ENCODE assay signal across 18 mouse cellular contexts in genomic region chrX:50968157-50968932, GRCm38 (mm10). TPM values are rescaled to one million over a fixed set of nuclear protein-coding genes. Genes with fewer than 3 reads are reported as not detected.
A peak's percentile ranks its signal among the peaks of the same experiment; 100 is the strongest.
DNase-seq lines count a peak whose midpoint lies in the region; ATAC-seq and TF ChIP-seq lines count a peak whose summit lies in the region.
"Had no signal": no experiment of that assay in that cellular context is flagged by ENCODE, and none has a peak within 500 bp of the region (broad histone marks: within the 10 kb centered on the region; RNA-seq: fewer than 3 reads in every experiment).

No protein-coding gene starts in this region.

- H3K9ac ChIP-seq in lung, postnatal 0 days (replicated peaks; ENCODE audit: low read depth), result no peak overlapping the region
- H3K9ac ChIP-seq in midbrain, embryonic 16.5 days (ENCODE audit: low read depth, low read length), result no peak overlapping the region
- H3K9ac ChIP-seq: embryonic facial prominence, embryonic 12.5 days had no signal

- intact Hi-C loops in heart, postnatal 10 days (cut with DNase I), result no loop called here

- peak; percentile 73 for TF ChIP-seq EP300 in lung, postnatal 0 days (IDR thresholded peaks at IDR 0.05)

- DNase-seq in heart, embryonic 10.5 days (ENCODE audit: low spot score), result no peak
- no peak for DNase-seq in heart, adult 8-10 months (ENCODE audit: low spot score)
- DNase-seq in embryonic facial prominence, embryonic 10.5 days (ENCODE audit: low spot score), result peak; percentile 49
- DNase-seq in heart, postnatal 10 days, result peak; percentile 5 to 9
- peak; percentile 58 for DNase-seq in lung, postnatal 0 days (ENCODE audit: low spot score)
- no peak for DNase-seq in cerebellum, adult 11 months
- no peak for DNase-seq in adrenal gland, postnatal 36 days
- DNase-seq: cerebellum, adult 2 months; liver; thymus, postnatal 25 days had no signal

- no peak overlapping the region for H3K4me2 ChIP-seq in lung, postnatal 0 days (replicated peaks; ENCODE audit: low read depth, low read length)
- no peak overlapping the region for H3K4me2 ChIP-seq in midbrain, embryonic 16.5 days (ENCODE audit: low read length)
- H3K4me2 ChIP-seq: embryonic facial prominence, embryonic 12.5 days had no signal

- TF ChIP-seq CTCF in lung, postnatal 0 days (IDR thresholded peaks at IDR 0.05), result no peak

- H3K4me1 ChIP-seq in heart, embryonic 10.5 days, result peaks cover 10% of the 10 kb centered on the region; the same call in 1 of the 2 replicates
- H3K4me1 ChIP-seq in embryonic facial prominence, embryonic 10.5 days, result no peaks in the 10 kb centered on the region
- no peaks in the 10 kb centered on the region for H3K4me1 ChIP-seq in lung, postnatal 0 days (ENCODE audit: insufficient read depth, low read depth, low read length)
- H3K4me1 ChIP-seq in midbrain, embryonic 16.5 days (ENCODE audit: control insufficient read depth, insufficient read depth, low read length), result no peaks in the 10 kb centered on the region
- H3K4me1 ChIP-seq: embryonic facial prominence, embryonic 12.5 days; megakaryocyte, embryonic 14.5 days had no signal

- peak; percentile 87 for ATAC-seq in lung, postnatal 0 days
- no peak for ATAC-seq in midbrain, embryonic 16.5 days
- ATAC-seq: forebrain, embryonic 16.5 days had no signal

- H3K4me3 ChIP-seq in heart, embryonic 10.5 days, result no peak overlapping the region
- no peak overlapping the region for H3K4me3 ChIP-seq in embryonic facial prominence, embryonic 10.5 days
- H3K4me3 ChIP-seq in lung, postnatal 0 days (ENCODE audit: low read depth, low read length), result no peak overlapping the region
- no peak overlapping the region for H3K4me3 ChIP-seq in midbrain, embryonic 16.5 days (ENCODE audit: low read depth, low read length)
- H3K4me3 ChIP-seq: embryonic facial prominence, embryonic 12.5 days; megakaryocyte, embryonic 14.5 days had no signal

- 50% methylated on average over 10 of the region's 10 CpGs for WGBS in heart, embryonic 10.5 days
- 58% methylated on average over 10 of the region's 10 CpGs for WGBS in embryonic facial prominence, embryonic 10.5 days
- WGBS in lung, postnatal 0 days, result 35% methylated on average over 10 of the region's 10 CpGs
- whole genome bisulfite sequencing in midbrain, embryonic 16.5 days, result 72% methylated on average over 10 of the region's 10 CpGs

- no peaks in the 10 kb centered on the region for H3K36me3 ChIP-seq in heart, embryonic 10.5 days
- no peaks in the 10 kb centered on the region for H3K36me3 ChIP-seq in embryonic facial prominence, embryonic 10.5 days (replicated peaks)
- H3K36me3 ChIP-seq in lung, postnatal 0 days (ENCODE audit: insufficient read depth, low read length), result no peaks in the 10 kb centered on the region
- H3K36me3 ChIP-seq in midbrain, embryonic 16.5 days (ENCODE audit: control insufficient read depth, insufficient read depth, low read length), result no peaks in the 10 kb centered on the region
- H3K36me3 ChIP-seq: embryonic facial prominence, embryonic 12.5 days; G1E had no signal

- H3K27ac ChIP-seq in heart, embryonic 10.5 days, result peak overlapping the region; percentile 42; the same call in 1 of the 2 replicates
- no peak overlapping the region; the same call in 1 of the 2 replicates for H3K27ac ChIP-seq in embryonic facial prominence, embryonic 10.5 days (replicated peaks)
- H3K27ac ChIP-seq in lung, postnatal 0 days (ENCODE audit: low read length), result no peak overlapping the region
- H3K27ac ChIP-seq in midbrain, embryonic 16.5 days (ENCODE audit: low read length), result no peak overlapping the region
- H3K27ac ChIP-seq: embryonic facial prominence, embryonic 12.5 days; kidney, postnatal 0 days had no signal

- H3K27me3 ChIP-seq in heart, embryonic 10.5 days (ENCODE audit: insufficient read depth, poor library complexity, severe bottlenecking), result 0 out of 2 replicates have a peak, but pooled peaks cover 4% of the 10 kb centered on the region
- H3K27me3 ChIP-seq in embryonic facial prominence, embryonic 10.5 days (replicated peaks; ENCODE audit: low read depth, poor library complexity, severe bottlenecking), result peaks cover 20% of the 10 kb centered on the region
- no peaks in the 10 kb centered on the region for H3K27me3 ChIP-seq in lung, postnatal 0 days (replicated peaks; ENCODE audit: insufficient read depth, low read length)
- no peaks in the 10 kb centered on the region for H3K27me3 ChIP-seq in midbrain, embryonic 16.5 days (ENCODE audit: control insufficient read depth, insufficient read depth, low read depth, low read length)
- H3K27me3 ChIP-seq: embryonic facial prominence, embryonic 12.5 days had no signal

- no peaks in the 10 kb centered on the region for H3K9me3 ChIP-seq in heart, embryonic 10.5 days
- no peaks in the 10 kb centered on the region for H3K9me3 ChIP-seq in embryonic facial prominence, embryonic 10.5 days
- H3K9me3 ChIP-seq in lung, postnatal 0 days (ENCODE audit: low read length), result no peaks in the 10 kb centered on the region
- no peaks in the 10 kb centered on the region for H3K9me3 ChIP-seq in midbrain, embryonic 16.5 days (replicated peaks; ENCODE audit: control insufficient read depth, low read length, poor library complexity, severe bottlenecking)
- H3K9me3 ChIP-seq: embryonic facial prominence, embryonic 12.5 days; G1E; megakaryocyte, embryonic 14.5 days had no signal

RNA-seq across cellular contexts. Expression of gene Frmd7, which starts 25.8 kb away (rescaled TPM):
- 0.25 and 0.43 TPM in 2 replicates for polyA plus RNA-seq in heart, embryonic 10.5 days (2016; fragmentation: Nextera tagmentation; extraction: Ambion mirVana)
- total RNA-seq in heart, adult 8-10 months (2022), result under 1 TPM in 3 of 4 experiments, not detected in 1; 0.11 to 0.35 (median 0.25) TPM
- 0.40 and 0.82 TPM in 2 replicates for polyA plus RNA-seq in embryonic facial prominence, embryonic 10.5 days (2016; fragmentation: Nextera tagmentation; extraction: Ambion mirVana)
- not detected for total RNA-seq in heart, postnatal 10 days (2021)
- not detected in 2 replicates for polyA plus RNA-seq in lung, postnatal 0 days (2015; fragmentation: Nextera tagmentation; extraction: Ambion mirVana)
- 0.12 and 0.29 TPM in 2 replicates for polyA plus RNA-seq in midbrain, embryonic 16.5 days (2015; fragmentation: Nextera tagmentation; extraction: Ambion mirVana)
- not detected for total RNA-seq in adrenal gland, postnatal 36 days (2021)
- total RNA-seq: G1E; granulocyte monocyte progenitor cell, adult 5-6 weeks; neutrophil, adult 5-6 weeks had no signal
- polyA plus RNA-seq: G1E; kidney, postnatal 0 days had no signal

RNA-seq across cellular contexts. Expression of gene Rap2c, which starts 49.5 kb away (rescaled TPM):
- 29.3 and 33.3 TPM in 2 replicates for polyA plus RNA-seq in heart, embryonic 10.5 days (2016; fragmentation: Nextera tagmentation; extraction: Ambion mirVana)
- total RNA-seq in heart, adult 8-10 months (2022), result 10 to 100 TPM; 17.9 to 25.3 (median 22.0) TPM
- polyA plus RNA-seq in embryonic facial prominence, embryonic 10.5 days (2016; fragmentation: Nextera tagmentation; extraction: Ambion mirVana), result 38.6 and 39.3 TPM in 2 replicates
- total RNA-seq in heart, postnatal 10 days (2021), result 10 to 100 TPM; 31.4 to 32.6 TPM
- polyA plus RNA-seq in lung, postnatal 0 days (2015; fragmentation: Nextera tagmentation; extraction: Ambion mirVana), result 14.0 and 15.3 TPM in 2 replicates
- polyA plus RNA-seq in midbrain, embryonic 16.5 days (2015; fragmentation: Nextera tagmentation; extraction: Ambion mirVana), result 10.9 and 12.3 TPM in 2 replicates
- 10 to 100 TPM; 27.0 to 28.5 TPM for total RNA-seq in adrenal gland, postnatal 36 days (2021)

Comparison
In these comparisons a context has a peak if more than half of its experiments do, and no peak if none do; other contexts are left out.
1. DNase-seq: peak in embryonic facial prominence, embryonic 10.5 days (single experiment), heart, postnatal 10 days (2 of 2) and lung, postnatal 0 days (single experiment); none in heart, embryonic 10.5 days (single experiment), heart, adult 8-10 months (single experiment), cerebellum, adult 11 months (single experiment) and adrenal gland, postnatal 36 days (0 of 2).